Mouse (Mus musculus): ENCODE data around the gene Tmie.
"Not testable (repeated sequence)": the region's sequence is repeated elsewhere in the genome, so short reads cannot be mapped to it uniquely, and the experiment has no call there.

The Tmie gene

GRCm38 (mm10) chr9:110834411-110834810 is 45.5 kb downstream of the Tmie start, which contains the start of gene Prss45:
Gene Prss45, plus strand, starts transcription at chr9:110834588.
- no peak for DNase-seq

- DNase-seq, result peak; percentile 23
These were observed 46.9 kb downstream of the Tmie start for GRCm38 (mm10) chr9:110833021-110833420.

GRCm38 (mm10) chr9:110826390-110826789 is 53.5 kb downstream of the Tmie start, which contains the start of gene Prss43:
Gene Prss43, plus strand, starts transcription at chr9:110826690.
- DNase-seq, result no peak

GRCm38 (mm10) chr9:110825832-110826231 is 54.1 kb downstream of the Tmie start:
- DNase-seq, result no peak

- DNase-seq, result no peak
These were observed 54.5 kb downstream of the Tmie start for GRCm38 (mm10) chr9:110825426-110825825.

GRCm38 (mm10) chr9:110821436-110821835 is 58.5 kb downstream of the Tmie start:
- DNase-seq, result no peak

- DNase-seq, result not testable (repeated sequence)
These were observed 59.4 kb downstream of the Tmie start for GRCm38 (mm10) chr9:110820546-110820945.

All from embryo, embryonic 11 days (tissue).